Mouse (Mus musculus): ENCODE data around the gene Eddm3b.
"Not testable (repeated sequence)": the region's sequence is repeated elsewhere in the genome, so short reads cannot be mapped to it uniquely, and the experiment has no call there.

The Eddm3b gene

DNA sequence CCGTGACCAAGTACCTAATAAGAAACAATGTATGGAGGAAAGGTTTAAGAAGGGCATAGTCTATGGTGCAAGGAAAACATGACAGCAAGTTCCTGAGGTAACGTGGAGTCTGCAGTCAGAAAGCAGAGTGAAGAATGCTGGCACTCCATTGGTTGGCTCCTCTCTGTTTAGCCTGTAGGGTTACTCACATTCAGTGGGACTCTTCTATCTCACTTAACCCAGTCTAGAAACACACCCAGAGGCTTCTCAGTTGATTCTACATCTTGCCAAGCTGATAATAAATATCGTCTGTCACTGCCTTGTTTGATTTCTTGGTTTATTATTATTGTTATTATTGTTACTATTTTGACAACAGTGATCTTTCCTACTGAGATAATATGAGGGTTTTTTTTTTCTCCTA, 28.3 kb downstream of the Eddm3b start:
- no peak for DNase-seq (ENCODE audit: extremely low spot score, low spot score)

DNA sequence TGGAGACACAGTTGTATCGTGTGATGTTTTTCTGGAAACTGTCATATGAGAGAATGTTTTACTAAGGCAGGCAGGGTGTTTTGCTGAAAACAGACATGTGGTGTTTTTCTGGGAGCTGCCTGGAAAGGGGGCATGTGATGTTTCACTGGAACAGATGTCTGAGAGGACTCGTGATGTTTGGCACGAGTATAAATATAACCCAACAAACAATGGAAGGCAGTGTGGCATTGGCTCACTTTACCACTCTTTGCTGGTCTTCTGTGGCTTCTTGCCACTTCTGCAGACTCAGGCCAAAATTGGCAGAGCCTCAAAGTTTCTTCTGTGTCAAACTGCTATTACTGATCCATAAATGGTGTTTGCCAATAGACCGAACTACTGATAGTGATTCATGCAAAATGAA, 29.1 kb downstream of the Eddm3b start:
- no peak for DNase-seq (ENCODE audit: extremely low spot score, low spot score)

DNA sequence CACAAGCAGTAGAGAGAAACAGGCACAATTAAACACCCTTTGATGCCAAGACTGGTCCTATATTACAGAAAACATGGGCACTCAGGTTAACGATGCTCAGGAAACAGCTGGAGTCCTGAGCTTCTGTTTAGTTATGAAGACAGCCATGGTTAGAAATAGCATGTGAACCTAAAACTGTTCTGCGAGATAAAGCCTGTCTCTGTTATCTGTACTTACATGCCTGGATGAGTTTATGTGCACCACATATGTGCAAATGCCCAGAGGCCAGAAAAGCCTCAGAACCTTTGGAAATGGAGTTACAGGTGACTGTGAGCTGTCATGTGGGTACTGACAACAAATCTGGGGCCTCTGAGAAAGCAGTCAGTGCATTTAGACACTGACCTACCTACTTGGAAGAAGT, 29.7 kb downstream of the Eddm3b start:
- no peak for DNase-seq (ENCODE audit: extremely low spot score, low spot score)

DNA sequence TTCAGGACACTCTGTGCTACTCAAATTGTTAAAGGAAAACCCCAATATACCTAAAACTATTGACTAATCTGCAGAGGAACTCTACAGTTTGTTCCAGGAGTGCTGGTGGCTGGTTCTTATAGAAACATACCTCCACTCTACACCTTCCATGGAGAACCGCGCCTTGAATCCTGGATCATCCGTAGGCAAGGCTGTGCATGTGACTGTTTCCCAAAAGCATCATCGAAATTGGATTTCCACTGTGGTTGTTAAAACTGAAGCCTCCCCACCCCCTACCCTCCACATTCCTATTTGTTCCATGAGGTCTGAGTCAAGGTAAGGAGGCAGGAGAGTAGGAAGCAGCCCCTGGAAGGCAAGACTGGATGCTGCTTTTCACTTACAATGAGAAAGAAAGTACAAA, 30.2 kb downstream of the Eddm3b start:
- no peak for DNase-seq (ENCODE audit: extremely low spot score, low spot score)

DNA sequence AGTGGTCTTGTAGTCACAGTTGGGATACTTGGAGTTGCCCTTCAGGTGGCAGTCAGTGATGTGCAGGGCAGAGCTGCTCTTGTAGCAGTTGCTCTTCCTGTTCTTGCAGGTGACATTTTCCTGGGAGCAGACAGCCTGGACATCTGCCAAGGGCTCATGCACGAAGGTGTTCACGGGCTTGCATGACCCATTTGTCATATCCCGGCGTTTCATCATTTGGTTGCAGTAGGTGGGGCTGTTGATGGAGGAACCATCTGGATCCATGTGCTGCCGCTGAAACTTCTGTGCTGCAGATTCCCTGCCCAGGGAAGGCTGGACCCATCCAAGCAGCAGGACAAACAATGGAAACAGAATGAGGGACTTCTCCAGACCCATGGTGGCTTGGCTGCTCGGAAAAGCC, 31.3 kb downstream of the Eddm3b start:
- no peak for DNase-seq (ENCODE audit: extremely low spot score, low spot score)

DNA sequence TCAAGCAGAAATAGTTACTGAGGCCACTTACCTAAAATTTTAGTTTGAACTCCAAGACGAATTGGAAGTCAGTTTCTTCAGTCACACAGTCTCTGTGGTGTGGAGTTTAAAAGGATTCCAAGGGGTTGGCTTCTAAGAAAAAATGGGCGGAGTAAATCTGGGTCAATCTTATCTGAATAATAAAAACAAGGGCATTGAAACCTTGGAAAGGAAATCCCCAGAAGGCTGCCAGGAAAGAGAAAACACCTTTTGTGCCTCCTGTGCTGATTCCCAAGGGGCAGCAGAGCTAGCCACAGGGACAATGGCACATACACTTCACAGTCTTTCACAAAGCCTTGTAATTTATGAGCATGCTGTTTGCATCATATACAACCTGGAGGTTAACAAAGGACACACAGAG, 32.5 kb downstream of the Eddm3b start, which contains the start of gene Rnase1:
Gene Rnase1, minus strand, starts transcription at position 101 of the 400 bp plus-strand sequence.
- no peak for DNase-seq (ENCODE audit: extremely low spot score, low spot score)

DNA sequence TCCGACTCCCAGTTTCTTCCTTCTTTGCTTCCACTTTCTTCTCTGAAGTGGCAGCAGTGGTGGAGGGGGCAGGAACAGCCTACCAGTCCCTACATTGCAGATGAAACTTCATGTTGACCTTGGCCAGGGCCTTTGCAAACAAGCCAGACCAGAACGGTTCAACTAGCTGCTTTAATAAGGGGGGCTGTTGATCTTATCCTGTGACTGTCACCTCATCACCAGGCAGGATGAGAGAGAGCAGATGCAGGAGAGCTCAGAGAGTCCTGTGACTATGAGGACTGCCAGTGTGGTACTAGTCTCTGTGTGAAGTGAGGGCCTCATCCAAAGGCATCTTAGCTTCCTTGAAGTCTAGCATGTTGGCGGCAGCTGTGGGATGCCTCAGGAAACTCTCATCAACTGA, 33.8 kb downstream of the Eddm3b start:
- no peak for DNase-seq (ENCODE audit: extremely low spot score, low spot score)

DNA sequence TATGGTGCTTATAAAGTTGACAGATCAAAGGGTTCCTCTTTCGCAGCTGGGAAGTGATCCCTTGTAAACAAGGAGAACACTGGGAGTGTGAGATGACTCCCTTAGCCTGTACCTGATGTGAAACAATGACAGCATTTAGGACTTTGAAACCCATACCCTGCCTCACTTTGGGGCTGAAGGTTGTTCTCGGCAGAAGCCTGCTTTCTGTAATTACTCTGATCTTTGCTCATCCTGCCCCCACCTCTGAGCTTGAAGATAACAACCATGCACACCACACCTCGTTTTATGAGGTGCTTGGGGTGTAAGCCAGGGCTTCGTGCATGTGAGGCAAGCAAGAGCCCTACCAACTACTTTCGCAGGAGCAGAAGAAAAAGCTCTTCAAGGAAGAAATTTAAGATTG, 34.9 kb downstream of the Eddm3b start:
- no peak for DNase-seq (ENCODE audit: extremely low spot score, low spot score)

DNA sequence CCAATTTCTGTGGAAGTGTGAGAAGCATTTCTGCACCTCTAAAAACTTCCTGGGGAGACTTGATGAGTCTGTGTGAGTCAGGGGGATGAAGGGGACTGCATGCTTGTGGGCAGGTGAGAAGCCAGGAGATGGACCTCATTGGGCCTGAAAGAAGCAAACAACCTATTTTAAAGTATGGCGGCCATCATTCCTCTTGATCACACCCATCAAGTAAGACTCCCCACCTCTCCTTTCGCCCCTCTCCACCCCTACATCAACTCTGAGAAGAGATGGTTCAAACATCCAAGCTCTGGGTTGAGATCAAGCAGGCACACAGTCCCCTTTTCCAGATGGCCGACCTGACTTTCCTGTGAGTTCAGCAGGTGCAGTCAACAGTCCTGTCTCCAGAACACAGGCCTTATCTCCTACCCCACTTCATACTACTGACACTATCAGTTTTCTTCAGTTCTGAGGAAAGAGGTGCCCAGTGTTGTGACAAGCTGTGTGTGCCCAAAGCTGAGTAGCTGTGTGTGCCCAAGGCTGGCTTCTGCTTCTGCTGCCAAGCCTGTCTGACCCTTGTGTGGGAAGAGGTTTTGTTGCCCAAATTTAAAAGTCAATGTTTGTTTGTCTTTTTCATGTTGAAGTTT, 36.1 kb downstream of the Eddm3b start:
- no peak for DNase-seq (ENCODE audit: extremely low spot score, low spot score)

DNA sequence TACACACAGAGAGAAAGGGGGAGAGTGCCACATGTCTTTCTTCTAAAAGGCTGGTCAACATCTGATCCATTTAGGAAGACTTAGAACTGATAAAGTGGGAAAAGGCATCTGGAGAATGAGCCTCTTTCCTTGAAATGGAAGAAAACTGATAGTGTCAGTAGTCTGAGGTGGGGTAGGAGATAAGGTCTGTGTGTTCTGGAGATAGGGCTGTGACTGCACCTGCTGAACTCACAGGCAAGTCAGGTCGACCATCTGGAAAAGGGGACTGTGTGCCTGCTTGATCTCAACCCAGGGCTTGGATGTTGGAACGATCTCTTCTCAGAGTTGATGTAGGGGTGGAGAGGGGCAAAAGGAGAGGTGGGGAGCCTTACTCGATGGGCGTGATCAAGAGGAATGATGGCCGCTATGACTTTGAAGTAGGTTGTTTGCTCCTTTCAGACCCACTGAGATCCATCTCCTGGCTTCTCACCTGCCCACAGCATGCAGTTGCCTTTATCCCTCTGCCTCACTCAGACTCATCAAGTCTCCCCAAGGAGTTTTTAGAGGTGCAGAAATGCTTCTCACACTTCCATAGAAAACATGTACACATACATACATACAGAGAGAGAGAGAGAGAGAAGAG, 38.1 kb downstream of the Eddm3b start:
- DNase-seq (ENCODE audit: extremely low spot score, low spot score) = no peak

DNA sequence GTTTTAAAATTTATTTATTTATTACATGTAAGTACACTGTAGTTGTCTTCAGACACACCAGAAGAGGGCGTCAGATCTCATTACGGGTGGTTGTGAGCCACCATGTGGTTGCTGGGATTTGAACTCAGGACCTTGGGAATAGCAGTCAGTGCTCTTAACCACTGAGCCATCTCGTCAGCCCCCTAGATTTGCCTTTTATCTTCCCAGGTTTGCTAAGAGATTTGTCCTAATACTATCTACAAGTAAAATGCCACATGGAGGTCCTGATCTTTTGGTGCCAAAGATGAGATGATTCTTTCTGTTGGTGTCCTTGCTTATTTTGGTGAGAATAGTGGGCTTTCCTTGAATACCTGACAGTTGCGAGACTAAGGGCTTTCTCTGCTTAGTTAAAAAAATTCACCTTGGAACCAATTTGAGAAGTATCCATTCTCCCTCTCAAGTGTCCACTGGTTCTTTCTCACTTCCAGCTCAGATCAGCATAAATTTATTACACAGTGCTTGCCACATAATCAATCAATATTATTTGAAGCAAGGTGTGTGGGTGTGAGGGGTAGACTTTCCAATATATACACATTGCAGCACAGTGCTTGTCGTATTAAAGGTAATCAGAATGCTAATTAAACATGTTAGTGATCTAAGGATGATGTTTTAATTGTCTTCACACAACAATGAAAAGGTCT, 42.0 kb downstream of the Eddm3b start:
- no peak for DNase-seq (ENCODE audit: extremely low spot score, low spot score)

DNA sequence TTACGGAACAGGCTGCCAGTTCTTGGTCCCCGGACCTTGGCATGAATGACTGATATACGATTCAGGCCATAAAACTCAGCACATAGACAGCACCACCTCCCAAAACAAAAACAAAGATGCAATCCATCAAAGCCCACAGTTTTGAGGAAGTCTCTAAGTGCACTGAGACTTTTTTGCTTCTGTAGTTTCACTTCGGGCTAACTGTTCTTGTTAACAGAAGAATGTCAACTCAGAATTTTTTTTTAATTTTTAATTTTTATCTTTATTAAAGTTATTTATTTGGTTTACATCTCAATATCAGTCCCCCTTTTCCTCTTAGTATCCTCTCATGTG, 42.5 kb downstream of the Eddm3b start:
- no peak for DNase-seq (ENCODE audit: extremely low spot score, low spot score)

DNA sequence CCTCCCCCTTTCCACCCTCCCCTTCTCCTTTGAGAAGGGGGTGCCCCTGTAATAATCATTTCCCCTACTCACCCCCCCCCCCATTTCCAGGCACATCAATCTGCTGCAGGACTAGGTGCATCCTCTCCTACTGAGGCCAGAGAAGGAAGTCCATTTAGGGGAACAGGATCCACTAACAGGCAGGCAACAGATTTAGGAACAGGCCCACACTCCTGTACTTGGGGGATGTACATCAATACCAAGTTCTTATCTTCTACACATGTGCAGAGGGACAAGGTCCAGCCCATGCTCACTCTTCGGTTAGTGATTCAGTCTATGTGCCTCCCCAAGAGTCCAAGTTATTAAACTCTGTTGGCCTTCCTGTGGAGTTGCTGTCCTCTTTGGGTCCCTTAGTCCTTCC, 42.8 kb downstream of the Eddm3b start:
- DNase-seq (ENCODE audit: extremely low spot score, low spot score) = no peak

DNA sequence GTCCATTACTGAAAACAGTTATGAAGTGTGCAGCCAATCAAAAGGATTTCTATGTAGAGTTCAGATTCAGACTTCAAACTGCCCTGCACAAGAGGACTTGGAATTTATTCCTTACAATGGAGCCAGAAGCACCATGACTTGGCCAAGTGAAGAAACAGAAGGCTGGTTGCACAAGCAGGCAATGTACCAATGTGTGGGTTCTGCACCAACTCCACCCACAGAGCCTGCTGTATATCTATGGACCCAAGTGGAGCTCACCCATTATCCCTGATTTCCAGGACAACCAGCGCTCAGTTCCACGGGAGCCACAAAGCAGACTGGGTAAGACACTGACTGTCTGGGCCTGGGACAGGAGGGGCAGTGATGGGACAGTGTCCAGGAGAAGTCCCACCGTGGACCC, 47.8 kb downstream of the Eddm3b start, which contains the start of gene Rnase2b:
Gene Rnase2b, plus strand, starts transcription at position 285 of the 400 bp plus-strand sequence.
- DNase-seq (ENCODE audit: extremely low spot score, low spot score) = not testable (repeated sequence)

DNA sequence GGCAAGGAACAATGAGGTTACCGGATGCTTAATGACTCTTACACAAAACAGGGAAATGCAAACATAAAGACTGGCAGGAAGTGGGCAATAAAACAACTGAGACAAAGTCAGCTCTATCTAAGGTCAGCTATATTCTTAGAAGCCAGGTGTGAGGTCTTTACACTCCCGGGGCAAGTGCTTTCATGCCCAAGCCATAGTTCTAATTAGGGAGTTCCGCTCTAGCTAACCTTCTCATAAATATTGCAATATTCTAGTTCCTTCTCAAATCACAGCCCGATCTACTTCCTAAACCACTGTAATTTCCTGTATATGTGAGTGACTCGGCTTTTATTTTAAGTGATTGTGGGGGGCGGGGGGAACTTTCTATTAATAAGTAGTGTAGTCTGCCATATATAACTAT, 49.1 kb downstream of the Eddm3b start:
- DNase-seq (ENCODE audit: extremely low spot score, low spot score) = not testable (repeated sequence)

DNA sequence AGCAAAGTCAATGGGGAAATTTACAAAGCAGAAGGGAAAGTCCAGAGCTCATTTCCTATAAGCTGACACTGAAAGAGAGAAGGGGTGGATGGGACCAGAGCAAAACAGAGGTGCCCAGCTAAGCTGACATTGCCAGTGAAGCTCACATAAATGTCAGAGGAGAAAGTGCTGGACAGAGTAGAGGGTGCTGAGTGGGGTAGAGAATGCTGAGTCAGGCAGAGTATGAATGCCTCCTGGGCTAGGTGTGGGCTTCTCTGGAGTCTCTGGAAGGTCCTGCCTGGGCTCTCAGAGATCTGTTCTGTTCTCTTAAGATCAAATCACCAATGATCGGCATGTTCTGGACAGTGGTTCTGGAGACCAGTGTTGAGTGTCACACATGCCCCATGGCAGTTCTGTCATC, 51.2 kb downstream of the Eddm3b start:
- no peak for DNase-seq (ENCODE audit: extremely low spot score, low spot score)

DNA sequence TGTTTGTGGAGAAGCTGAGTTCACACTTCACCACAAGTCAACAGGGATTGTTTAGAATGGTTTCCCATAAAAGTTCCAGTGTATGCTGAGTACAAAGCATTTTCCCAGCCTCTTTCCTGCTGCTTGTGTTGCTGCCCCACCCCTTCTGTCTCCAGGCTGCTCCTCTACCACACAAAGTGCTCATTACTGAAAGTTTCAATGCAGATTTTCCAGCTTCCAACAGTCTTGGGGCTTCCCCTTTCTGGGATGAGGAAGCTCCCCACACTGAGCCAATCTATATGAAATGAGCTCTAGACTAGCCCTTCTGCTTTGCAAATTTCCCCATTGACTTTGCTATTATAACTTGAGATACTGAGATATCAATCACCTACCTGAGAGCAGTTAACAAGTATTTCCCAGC, 51.8 kb downstream of the Eddm3b start:
- no peak for DNase-seq (ENCODE audit: extremely low spot score, low spot score)
